Mouse (Mus musculus) neural tube, embryonic 12.5 days (tissue): ENCODE measurements around the gene Cd200. TPM values are rescaled to one million over a fixed set of nuclear protein-coding genes. Genes with fewer than 3 reads are reported as not detected.
"Not testable (repeated sequence)": the region's sequence is repeated elsewhere in the genome, so short reads cannot be mapped to it uniquely, and the experiment has no call there.

Experiments
- ATAC-seq: fragments of 200-750 bp; cut with Nextera tagmentation; 2 replicates; pipeline ENCODE4 v1.8.0; 2017; ENCODE audit warnings: low read depth, mild to moderate bottlenecking, moderate TSS enrichment, moderate library complexity; ENCODE audit not compliant: low FRiP score
- H3K27ac ChIP-seq: fragments of 300-500 bp; sonication (generic); 2 replicates; pipeline ENCODE4 v1.5.1; 2016
- H3K27me3 ChIP-seq: fragments of 300-500 bp; sonication (generic); replicated peaks from 2 replicates; pipeline ENCODE4 v1.6.1; 2016; ENCODE audit warnings: mild to moderate bottlenecking
- H3K36me3 ChIP-seq: fragments of 300-500 bp; sonication (generic); 2 replicates; pipeline ENCODE4 v1.6.1; 2016; ENCODE audit warnings: mild to moderate bottlenecking
- H3K4me1 ChIP-seq: fragments of 300-500 bp; sonication (generic); 2 replicates; pipeline ENCODE4 v1.6.1; 2016
- H3K4me2 ChIP-seq: fragments of 300-500 bp; sonication (generic); replicated peaks from 2 replicates; pipeline ENCODE4 v1.6.1; 2016; ENCODE audit warnings: mild to moderate bottlenecking
- H3K4me3 ChIP-seq: fragments of 300-500 bp; sonication (generic); 2 replicates; pipeline ENCODE4 v1.5.1; 2016
- H3K9ac ChIP-seq: fragments of 300-500 bp; sonication (generic); 2 replicates; pipeline ENCODE4 v1.6.1; 2016; ENCODE audit warnings: mild to moderate bottlenecking
- H3K9me3 ChIP-seq: fragments of 300-500 bp; sonication (generic); 2 replicates; pipeline ENCODE4 v1.6.1; 2016; ENCODE audit warnings: mild to moderate bottlenecking
- WGBS: fragments of 180-500 bp; shearing (Covaris S2); methylation state at CpG from one replicate; pipeline ENCODE4 v1.1.7; 2016; 5-methylcytosine and 5-hydroxymethylcytosine counted together
- polyA plus RNA-seq: library from polyadenylated mRNA; unstranded; fragments of >200 nt; fragmentation: Nextera tagmentation; extraction: Ambion mirVana; gene quantifications from 2 replicates; pipeline ENCODE4 v1.2.1, GENCODE M21; 2016

Gene Cd200
- polyA plus RNA-seq, 1 experiment from 2014 or later, result 102 TPM

GRCm38 (mm10) chr16:45376294-45376693 is 32.6 kb downstream of the Cd200 start:
- Histone ChIP-seq H3K9me3 (no peaks in the 10 kb centered on the region), H3K27ac (no peak overlapping the region), H3K36me3 (no peaks in the 10 kb centered on the region; the same call in none of the 2 replicates), H3K4me2 (no peak overlapping the region), H3K27me3 (no peaks in the 10 kb centered on the region), H3K9ac (no peak overlapping the region), H3K4me3 (no peak overlapping the region), H3K4me1 (no peaks in the 10 kb centered on the region)
- WGBS, result 80% methylated on average over 4 of the region's 4 CpGs
- ATAC-seq, result no peak

GRCm38 (mm10) chr16:45375506-45376225 is 33.2 kb downstream of the Cd200 start:
- no peaks in the 10 kb centered on the region for H3K27me3 ChIP-seq
- H3K9ac ChIP-seq, result no peak overlapping the region
- ATAC-seq, result no peak
- no peaks in the 10 kb centered on the region for H3K4me1 ChIP-seq
- no peaks in the 10 kb centered on the region for H3K9me3 ChIP-seq
- no peak overlapping the region for H3K27ac ChIP-seq
- H3K36me3 ChIP-seq, result no peaks in the 10 kb centered on the region; the same call in 1 of the 2 replicates
- no peak overlapping the region for H3K4me2 ChIP-seq
- H3K4me3 ChIP-seq, result no peak overlapping the region
- 82% methylated on average over 2 of the region's 2 CpGs for WGBS

DNA sequence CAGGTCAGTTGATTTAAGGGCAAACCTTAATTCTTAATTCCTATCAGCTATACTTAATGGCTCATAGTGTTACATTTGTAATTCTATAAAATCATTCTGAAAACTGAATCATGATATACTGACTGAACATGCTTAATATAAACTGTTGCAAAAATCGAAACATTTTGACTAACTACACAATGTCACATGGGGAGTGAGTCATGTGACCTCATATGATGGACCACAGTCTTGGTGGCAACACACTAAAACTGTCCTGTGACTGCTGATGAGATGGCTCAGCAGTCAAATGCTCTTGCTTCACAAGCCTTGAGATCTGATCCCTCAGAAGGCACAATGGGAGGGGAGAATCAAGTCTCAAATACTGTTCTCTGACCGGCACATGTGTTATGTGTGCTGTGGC is 34.8 kb downstream of the Cd200 start:
- Histone ChIP-seq H3K27me3 (no peaks in the 10 kb centered on the region), H3K4me2 (no peak overlapping the region), H3K9me3 (no peaks in the 10 kb centered on the region), H3K36me3 (no peaks in the 10 kb centered on the region), H3K27ac (no peak overlapping the region), H3K4me3 (no peak overlapping the region), H3K4me1 (no peaks in the 10 kb centered on the region), H3K9ac (no peak overlapping the region)
- 86% methylated on average over 2 of the region's 2 CpGs for WGBS
- ATAC-seq, result no peak

GRCm38 (mm10) chr16:45371076-45371475 is 37.8 kb downstream of the Cd200 start:
- Histone ChIP-seq H3K27ac (no peak overlapping the region), H3K4me1 (no peaks in the 10 kb centered on the region), H3K9me3 (no peaks in the 10 kb centered on the region), H3K36me3 (no peaks in the 10 kb centered on the region), H3K9ac (no peak overlapping the region), H3K4me3 (no peak overlapping the region), H3K27me3 (no peaks in the 10 kb centered on the region), H3K4me2 (no peak overlapping the region)
- WGBS, result 91% methylated on average over 1 of the region's 1 CpGs
- ATAC-seq, result no peak

DNA sequence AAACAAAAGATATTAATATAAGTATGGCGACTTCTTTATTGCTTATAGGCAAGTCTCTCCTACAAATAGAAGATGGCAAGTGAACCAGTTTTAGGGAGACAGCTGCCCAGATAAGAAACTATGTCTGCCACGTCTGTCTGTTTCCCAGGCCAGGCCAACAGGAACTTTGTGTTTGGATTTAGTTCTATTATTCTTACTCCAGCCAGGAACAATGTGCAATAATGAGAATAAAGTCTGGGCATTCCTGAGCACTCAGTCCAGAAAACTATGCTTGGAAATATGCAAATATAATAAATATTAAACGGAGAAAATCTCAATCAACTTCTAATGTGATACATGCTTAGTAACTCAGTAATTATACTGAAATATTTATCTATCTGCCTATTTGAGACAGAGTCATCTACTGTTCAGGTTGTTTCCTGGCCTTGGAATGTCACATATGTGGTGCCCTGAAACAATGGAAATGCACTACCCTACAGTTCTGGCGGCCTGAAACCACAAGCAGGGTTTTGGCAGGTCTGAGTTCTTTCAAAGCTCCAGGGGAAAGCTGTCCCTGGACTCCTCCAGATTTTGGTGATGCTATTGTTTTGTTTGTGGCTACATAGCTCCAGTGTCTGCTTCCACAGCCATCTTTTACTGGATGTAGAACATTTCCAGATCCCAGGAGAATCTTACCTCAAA is 39.4 kb downstream of the Cd200 start:
- no peaks in the 10 kb centered on the region for H3K4me1 ChIP-seq
- no peak overlapping the region for H3K27ac ChIP-seq
- no peaks in the 10 kb centered on the region for H3K36me3 ChIP-seq
- 81% methylated on average over 4 of the region's 4 CpGs for WGBS
- no peaks in the 10 kb centered on the region for H3K9me3 ChIP-seq
- no peak overlapping the region for H3K9ac ChIP-seq
- H3K27me3 ChIP-seq, result no peaks in the 10 kb centered on the region
- H3K4me3 ChIP-seq, result no peak overlapping the region
- H3K4me2 ChIP-seq, result no peak overlapping the region
- ATAC-seq, result no peak

GRCm38 (mm10) chr16:45366111-45366510 is 42.7 kb downstream of the Cd200 start:
- Histone ChIP-seq H3K36me3 (no peaks in the 10 kb centered on the region), H3K9ac (no peak overlapping the region), H3K4me3 (no peak overlapping the region), H3K9me3 (no peaks in the 10 kb centered on the region), H3K4me1 (no peaks in the 10 kb centered on the region), H3K4me2 (no peak overlapping the region), H3K27ac (no peak overlapping the region), H3K27me3 (no peaks in the 10 kb centered on the region)
- 76% methylated on average over 7 of the region's 7 CpGs for WGBS
- no peak for ATAC-seq

DNA sequence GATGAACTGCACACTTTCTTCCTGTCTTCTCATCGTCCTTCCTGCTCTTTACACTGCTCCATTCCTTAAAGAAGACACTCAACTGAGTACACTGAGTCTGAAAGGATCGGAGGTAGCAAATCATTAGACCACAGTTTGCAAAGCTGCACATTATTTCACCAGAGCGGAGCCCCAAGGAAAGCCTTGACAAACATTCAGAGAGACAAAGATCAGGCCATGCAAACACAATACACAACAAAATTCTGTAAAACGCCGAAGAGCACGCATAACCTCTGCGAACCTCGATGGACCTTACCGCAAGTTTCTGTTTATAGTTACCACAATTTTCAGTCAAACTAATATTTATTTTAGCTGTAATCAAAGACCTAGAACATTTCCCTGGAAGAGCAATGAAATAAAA is 43.5 kb downstream of the Cd200 start:
- no peak overlapping the region for H3K27ac ChIP-seq
- no peaks in the 10 kb centered on the region for H3K9me3 ChIP-seq
- H3K4me1 ChIP-seq, result no peaks in the 10 kb centered on the region
- WGBS, result 87% methylated on average over 9 of the region's 9 CpGs
- no peaks in the 10 kb centered on the region for H3K36me3 ChIP-seq
- no peak overlapping the region for H3K4me3 ChIP-seq
- no peak for ATAC-seq
- H3K9ac ChIP-seq, result no peak overlapping the region
- no peak overlapping the region for H3K4me2 ChIP-seq
- H3K27me3 ChIP-seq, result no peaks in the 10 kb centered on the region

- Histone ChIP-seq H3K9me3 (no peaks in the 10 kb centered on the region), H3K27ac (no peak overlapping the region), H3K9ac (no peak overlapping the region), H3K4me2 (no peak overlapping the region), H3K36me3 (no peaks in the 10 kb centered on the region), H3K4me1 (no peaks in the 10 kb centered on the region), H3K27me3 (no peaks in the 10 kb centered on the region), H3K4me3 (no peak overlapping the region)
- WGBS, result 96% methylated on average over 1 of the region's 1 CpGs
- no peak for ATAC-seq
These were observed 44.2 kb downstream of the Cd200 start for GRCm38 (mm10) chr16:45364627-45365026.

GRCm38 (mm10) chr16:45363480-45364045 is 45.3 kb downstream of the Cd200 start:
- 81% methylated on average over 4 of the region's 4 CpGs for WGBS

GRCm38 (mm10) chr16:45361450-45361849 is 47.4 kb downstream of the Cd200 start:
- H3K27ac ChIP-seq, result no peak overlapping the region
- H3K9ac ChIP-seq, result no peak overlapping the region

More at GRCm38 (mm10) chr16:45363480-45364045, 45.3 kb downstream of the Cd200 start:
- no peaks in the 10 kb centered on the region for H3K36me3 ChIP-seq
- H3K27ac ChIP-seq, result no peak overlapping the region
- no peaks in the 10 kb centered on the region for H3K27me3 ChIP-seq
- H3K4me1 ChIP-seq, result no peaks in the 10 kb centered on the region
- H3K9ac ChIP-seq, result no peak overlapping the region
- H3K4me3 ChIP-seq, result no peak overlapping the region
- ATAC-seq, result no peak
- H3K9me3 ChIP-seq, result no peaks in the 10 kb centered on the region
- H3K4me2 ChIP-seq, result no peak overlapping the region

DNA sequence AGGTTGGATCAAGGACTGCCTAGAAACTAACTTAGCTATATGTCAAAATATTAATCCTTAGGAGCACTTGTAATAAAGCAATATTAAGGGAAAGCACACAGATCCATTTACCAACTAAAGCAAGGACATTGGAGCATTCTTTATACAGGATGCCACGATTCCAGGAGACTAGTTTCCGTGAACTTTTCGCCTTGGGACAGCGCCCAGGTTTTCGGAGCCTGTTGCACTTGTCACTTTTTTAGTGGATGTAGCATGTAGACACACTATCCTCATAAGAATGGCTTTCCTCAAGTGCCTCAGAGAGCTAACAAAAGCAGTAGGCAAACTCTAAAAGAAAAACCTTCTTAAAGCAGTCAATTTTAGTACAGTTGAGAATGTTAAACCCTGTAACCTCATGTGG is 50.4 kb downstream of the Cd200 start:
- H3K27me3 ChIP-seq, H3K9me3 ChIP-seq, H3K4me3 ChIP-seq, H3K36me3 ChIP-seq, H3K4me2 ChIP-seq, H3K9ac ChIP-seq, H3K4me1 ChIP-seq, ATAC-seq, H3K27ac ChIP-seq: not testable (repeated sequence)
- 89% methylated on average over 5 of the region's 5 CpGs for WGBS

More at GRCm38 (mm10) chr16:45361450-45361849, 47.4 kb downstream of the Cd200 start:
- Histone ChIP-seq H3K9me3 (no peaks in the 10 kb centered on the region), H3K4me2 (no peak overlapping the region), H3K4me1 (no peaks in the 10 kb centered on the region), H3K27me3 (no peaks in the 10 kb centered on the region), H3K4me3 (no peak overlapping the region), H3K36me3 (no peaks in the 10 kb centered on the region)
- ATAC-seq, result no peak

- no peaks in the 10 kb centered on the region for H3K4me1 ChIP-seq
- no peaks in the 10 kb centered on the region for H3K9me3 ChIP-seq
- no peak overlapping the region for H3K4me3 ChIP-seq
- no peaks in the 10 kb centered on the region for H3K27me3 ChIP-seq
- no peak for ATAC-seq
- WGBS, result 92% methylated on average over 1 of the region's 1 CpGs
- H3K36me3 ChIP-seq, result no peaks in the 10 kb centered on the region
- H3K9ac ChIP-seq, result no peak overlapping the region
- no peak overlapping the region for H3K27ac ChIP-seq
- H3K4me2 ChIP-seq, result no peak overlapping the region
These were observed 51.7 kb downstream of the Cd200 start for GRCm38 (mm10) chr16:45357134-45357533.
